Mouse (Mus musculus): Measurements from ENCODE around the gene Icmt. TPM values are rescaled to one million over a fixed set of nuclear protein-coding genes. Genes with fewer than 3 reads are reported as not detected.

The Icmt gene
- polyA plus RNA-seq, 1 experiment from 2014 or later = 18.1 TPM

GRCm38 (mm10) chr4:152328691-152329090, 31.7 kb downstream of the Icmt start:
- no peak overlapping the region for H3K9ac ChIP-seq (replicated peaks)
- H3K9me3 ChIP-seq = no peaks in the 10 kb centered on the region
- WGBS = 80% methylated on average over 6 of the region's 6 CpGs
- no peaks in the 10 kb centered on the region for H3K27me3 ChIP-seq
- no peak overlapping the region for H3K27ac ChIP-seq
- H3K4me2 ChIP-seq (replicated peaks) = no peak overlapping the region
- H3K4me1 ChIP-seq (replicated peaks) = peaks cover 21% of the 10 kb centered on the region
- H3K4me3 ChIP-seq (replicated peaks) = no peak overlapping the region
- ATAC-seq = no peak
- peaks cover 55% of the 10 kb centered on the region for H3K36me3 ChIP-seq

GRCm38 (mm10) chr4:152332952-152333351, 35.9 kb downstream of the Icmt start:
- no peaks in the 10 kb centered on the region for H3K9me3 ChIP-seq
- 41% methylated on average over 2 of the region's 2 CpGs for WGBS
- peaks cover 11% of the 10 kb centered on the region; the same call in 1 of the 2 replicates for H3K27me3 ChIP-seq
- H3K4me2 ChIP-seq (replicated peaks) = no peak overlapping the region
- H3K27ac ChIP-seq = 0 out of 2 replicates have a peak overlapping the region, but pooled peaks have one; percentile 14
- no peak overlapping the region for H3K9ac ChIP-seq (replicated peaks)
- H3K4me1 ChIP-seq (replicated peaks) = peaks cover 5% of the 10 kb centered on the region; the same call in 1 of the 2 replicates
- H3K36me3 ChIP-seq = peaks cover 78% of the 10 kb centered on the region
- peak; percentile 53 for ATAC-seq
- H3K4me3 ChIP-seq (replicated peaks) = no peak overlapping the region

GRCm38 (mm10) chr4:152333587-152333986, 36.6 kb downstream of the Icmt start:
- Histone ChIP-seq H3K9ac (replicated peaks) (no peak overlapping the region), H3K27me3 (peaks cover 13% of the 10 kb centered on the region; the same call in 1 of the 2 replicates), H3K4me3 (replicated peaks) (no peak overlapping the region), H3K36me3 (peaks cover 76% of the 10 kb centered on the region), H3K9me3 (no peaks in the 10 kb centered on the region), H3K4me2 (replicated peaks) (no peak overlapping the region), H3K4me1 (replicated peaks) (peaks cover 8% of the 10 kb centered on the region; the same call in 1 of the 2 replicates), H3K27ac (no peak overlapping the region)
- 91% methylated on average over 12 of the region's 12 CpGs for WGBS
- ATAC-seq = no peak

GRCm38 (mm10) chr4:152337772-152338171, 40.7 kb downstream of the Icmt start:
- Histone ChIP-seq H3K4me1 (replicated peaks) (peaks cover 38% of the 10 kb centered on the region), H3K9me3 (no peaks in the 10 kb centered on the region), H3K36me3 (peaks cover 35% of the 10 kb centered on the region), H3K4me2 (replicated peaks) (no peak overlapping the region), H3K4me3 (replicated peaks) (no peak overlapping the region), H3K27me3 (peaks cover 40% of the 10 kb centered on the region), H3K27ac (no peak overlapping the region), H3K9ac (replicated peaks) (no peak overlapping the region)
- ATAC-seq = no peak
- 27% methylated on average over 6 of the region's 6 CpGs for WGBS

GRCm38 (mm10) chr4:152338419-152339292, 41.6 kb downstream of the Icmt start, which contains the start of gene Chd5:
Gene Chd5, plus strand, starts transcription at chr4:152338651.
- Histone ChIP-seq H3K27ac (peak within 1 kb of the TSS; percentile 79), H3K4me2 (replicated peaks) (peak within 1 kb of the TSS; percentile 95), H3K9me3 (no peaks in the 10 kb centered on the region), H3K4me3 (replicated peaks) (peak within 1 kb of the TSS; percentile 71), H3K4me1 (replicated peaks) (peaks cover 42% of the 10 kb centered on the region), H3K36me3 (peaks cover 26% of the 10 kb centered on the region), H3K9ac (replicated peaks) (peak within 1 kb of the TSS; percentile 87), H3K27me3 (peaks cover 41% of the 10 kb centered on the region)
- ATAC-seq = peak; percentile 29; the same call in 1 of the 2 replicates
- WGBS = 0% methylated on average over 56 of the region's 120 CpGs

- under 1% methylated on average over 18 of the region's 26 CpGs for WGBS
- Histone ChIP-seq H3K27ac (peak overlapping the region; percentile 79), H3K4me2 (replicated peaks) (peak overlapping the region; percentile 95), H3K36me3 (peaks cover 19% of the 10 kb centered on the region), H3K4me1 (replicated peaks) (peaks cover 42% of the 10 kb centered on the region), H3K4me3 (replicated peaks) (peak overlapping the region; percentile 71), H3K9ac (replicated peaks) (peak overlapping the region; percentile 87), H3K27me3 (peaks cover 42% of the 10 kb centered on the region), H3K9me3 (no peaks in the 10 kb centered on the region)
- ATAC-seq = peak; percentile 41; the same call in 1 of the 2 replicates
These were observed 42.3 kb downstream of the Icmt start for GRCm38 (mm10) chr4:152339293-152339790.

GRCm38 (mm10) chr4:152340584-152341284, 43.7 kb downstream of the Icmt start:
- Histone ChIP-seq H3K36me3 (peaks cover 5% of the 10 kb centered on the region; the same call in 1 of the 2 replicates), H3K4me1 (replicated peaks) (peaks cover 49% of the 10 kb centered on the region), H3K9me3 (no peaks in the 10 kb centered on the region), H3K27me3 (peaks cover 38% of the 10 kb centered on the region), H3K9ac (replicated peaks) (no peak overlapping the region), H3K27ac (no peak overlapping the region), H3K4me3 (replicated peaks) (0 out of 2 replicates have a peak overlapping the region, but pooled peaks have one; percentile 71), H3K4me2 (replicated peaks) (peak overlapping the region; percentile 95)
- no peak for ATAC-seq
- WGBS = 39% methylated on average over 15 of the region's 15 CpGs

GRCm38 (mm10) chr4:152343296-152343695, 46.3 kb downstream of the Icmt start:
- WGBS = 8% methylated on average over 5 of the region's 5 CpGs

GRCm38 (mm10) chr4:152344651-152345050, 47.6 kb downstream of the Icmt start:
- H3K9ac ChIP-seq (replicated peaks) = no peak overlapping the region
- no peak overlapping the region for H3K27ac ChIP-seq
- ATAC-seq = no peak
- H3K4me3 ChIP-seq (replicated peaks) = no peak overlapping the region
- WGBS = 68% methylated on average over 7 of the region's 7 CpGs
- H3K4me1 ChIP-seq (replicated peaks) = peaks cover 46% of the 10 kb centered on the region
- peaks cover 43% of the 10 kb centered on the region for H3K27me3 ChIP-seq
- no peaks in the 10 kb centered on the region for H3K36me3 ChIP-seq
- H3K4me2 ChIP-seq (replicated peaks) = no peak overlapping the region
- no peaks in the 10 kb centered on the region for H3K9me3 ChIP-seq

More at GRCm38 (mm10) chr4:152343296-152343695, 46.3 kb downstream of the Icmt start:
- Histone ChIP-seq H3K27me3 (peaks cover 41% of the 10 kb centered on the region), H3K9me3 (no peaks in the 10 kb centered on the region), H3K36me3 (no peaks in the 10 kb centered on the region), H3K4me2 (replicated peaks) (no peak overlapping the region), H3K9ac (replicated peaks) (peak overlapping the region; percentile 19; the same call in 1 of the 2 replicates), H3K4me3 (replicated peaks) (no peak overlapping the region), H3K27ac (no peak overlapping the region), H3K4me1 (replicated peaks) (peaks cover 44% of the 10 kb centered on the region)
- no peak for ATAC-seq

- H3K27ac ChIP-seq = no peak overlapping the region
- H3K9ac ChIP-seq (replicated peaks) = peak overlapping the region; percentile 44; the same call in 1 of the 2 replicates
- H3K36me3 ChIP-seq = no peaks in the 10 kb centered on the region
- H3K27me3 ChIP-seq = peaks cover 37% of the 10 kb centered on the region
- no peak for ATAC-seq
- no peaks in the 10 kb centered on the region for H3K9me3 ChIP-seq
- peaks cover 46% of the 10 kb centered on the region for H3K4me1 ChIP-seq (replicated peaks)
- H3K4me2 ChIP-seq (replicated peaks) = no peak overlapping the region
- no peak overlapping the region for H3K4me3 ChIP-seq (replicated peaks)
- 60% methylated on average over 7 of the region's 7 CpGs for WGBS
These were observed 48.3 kb downstream of the Icmt start for GRCm38 (mm10) chr4:152345120-152345889.

GRCm38 (mm10) chr4:152349837-152350381, 52.9 kb downstream of the Icmt start:
- peak overlapping the region; percentile 22 for H3K4me3 ChIP-seq (replicated peaks)
- H3K27ac ChIP-seq = peak overlapping the region; percentile 88
- peaks cover 51% of the 10 kb centered on the region for H3K27me3 ChIP-seq
- peak overlapping the region; percentile 53 for H3K4me2 ChIP-seq (replicated peaks)
- peaks cover 5% of the 10 kb centered on the region; the same call in 1 of the 2 replicates for H3K36me3 ChIP-seq
- H3K4me1 ChIP-seq (replicated peaks) = peaks cover 40% of the 10 kb centered on the region
- peak; percentile 62 for ATAC-seq
- H3K9me3 ChIP-seq = no peaks in the 10 kb centered on the region
- peak overlapping the region; percentile 52 for H3K9ac ChIP-seq (replicated peaks)
- WGBS = 10% methylated on average over 16 of the region's 17 CpGs

All from midbrain, embryonic 13.5 days (tissue).